Mouse (Mus musculus): Measurements from ENCODE around the gene Cst12. TPM values are rescaled to one million over a fixed set of nuclear protein-coding genes. Genes with fewer than 3 reads are reported as not detected.

The Cst12 gene
- polyA plus RNA-seq (2012; fragmentation: generic; extraction: Trizol) = not detected

DNA sequence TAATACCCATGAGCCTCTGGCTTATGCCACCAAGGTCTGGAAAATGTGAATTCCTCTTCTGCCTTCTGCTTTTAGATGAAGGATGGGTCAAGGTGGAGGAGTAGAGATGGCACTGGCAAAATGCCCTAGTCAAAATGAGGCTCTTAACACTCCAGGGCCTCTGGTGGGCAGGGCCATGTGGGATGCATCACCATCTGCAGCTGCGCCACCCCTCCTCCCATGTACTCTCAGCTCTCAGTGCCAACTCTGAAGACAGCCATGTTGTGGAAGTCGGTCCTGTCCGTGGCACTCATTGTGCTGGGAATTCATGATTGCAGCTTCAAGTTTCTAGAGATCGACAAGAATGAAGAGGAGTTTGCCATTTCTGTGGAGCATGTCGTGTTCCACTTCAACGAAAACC is at the start of gene Cst12:
Gene Cst12, plus strand, starts transcription at position 220 of the 400 bp plus-strand sequence.
- no peak within 1 kb of the TSS for H3K4me2 ChIP-seq (ENCODE audit: low read depth)
- TF ChIP-seq MYOD1 (IDR thresholded peaks at IDR 0.05; ENCODE audit: control insufficient read depth in 1 of 3, insufficient read length in 2 of 3, low read depth in 2 of 3) (no peak), SRF (IDR thresholded peaks at IDR 0.05; ENCODE audit: control insufficient read depth, insufficient read length, low read depth) (no peak)

DNA sequence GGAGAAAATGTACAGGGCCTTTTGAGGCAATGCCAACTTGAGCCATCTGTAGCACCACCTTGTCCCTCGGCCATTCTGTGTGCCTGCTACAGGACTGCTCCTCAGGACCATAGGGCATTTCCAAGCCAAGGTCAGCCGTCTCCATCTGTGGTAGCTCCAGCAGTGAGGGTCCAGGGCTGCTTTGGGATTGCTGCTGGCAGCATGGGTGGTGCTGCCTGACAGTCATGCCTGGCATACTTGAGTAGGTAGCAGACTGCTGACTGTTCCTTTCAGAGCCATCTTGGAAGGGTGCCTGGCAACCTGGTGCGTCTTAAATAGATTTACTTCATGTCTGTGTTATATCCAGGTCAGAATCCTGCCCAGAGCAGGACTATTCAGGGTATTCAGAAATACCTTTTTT is 46.2 kb upstream of the Cst12 start:
- Histone ChIP-seq H3K4me3 (no peak overlapping the region), H3K79me2 (ENCODE audit: control insufficient read depth, insufficient read depth) (no peaks in the 10 kb centered on the region), H3ac (ENCODE audit: control insufficient read depth, insufficient read length) (no peak overlapping the region), H3K27me3 (ENCODE audit: control insufficient read depth, insufficient read depth, insufficient read length) (no peaks in the 10 kb centered on the region), H3K36me3 (ENCODE audit: control insufficient read depth, insufficient read depth) (no peaks in the 10 kb centered on the region), H3K4me2 (ENCODE audit: low read depth) (no peak overlapping the region)
- TF ChIP-seq TCF3 (IDR thresholded peaks at IDR 0.05; ENCODE audit: insufficient read length, low read depth) (no peak), POLR2A (IDR thresholded peaks at IDR 0.05; ENCODE audit: insufficient read length, low read depth) (no peak), REST (IDR thresholded peaks at IDR 0.05; ENCODE audit: insufficient read depth, insufficient read length) (no peak), USF1 (IDR thresholded peaks at IDR 0.05; ENCODE audit: low read depth) (no peak), MYOD1 (IDR thresholded peaks at IDR 0.05; ENCODE audit: control insufficient read depth in 1 of 3, insufficient read length in 2 of 3, low read depth in 2 of 3) (no peak)

More for the DNA sequence above, at the start of gene Cst12:
- H3K4me3 ChIP-seq = no peak within 1 kb of the TSS
- no peaks in the 10 kb centered on the region for H3K79me2 ChIP-seq (ENCODE audit: control insufficient read depth, insufficient read depth)
- H3K36me3 ChIP-seq (ENCODE audit: control insufficient read depth, insufficient read depth) = no peaks in the 10 kb centered on the region
- H3K27me3 ChIP-seq (ENCODE audit: control insufficient read depth, insufficient read depth, insufficient read length) = no peaks in the 10 kb centered on the region
- no peak within 1 kb of the TSS for H3ac ChIP-seq (ENCODE audit: control insufficient read depth, insufficient read length)

DNA sequence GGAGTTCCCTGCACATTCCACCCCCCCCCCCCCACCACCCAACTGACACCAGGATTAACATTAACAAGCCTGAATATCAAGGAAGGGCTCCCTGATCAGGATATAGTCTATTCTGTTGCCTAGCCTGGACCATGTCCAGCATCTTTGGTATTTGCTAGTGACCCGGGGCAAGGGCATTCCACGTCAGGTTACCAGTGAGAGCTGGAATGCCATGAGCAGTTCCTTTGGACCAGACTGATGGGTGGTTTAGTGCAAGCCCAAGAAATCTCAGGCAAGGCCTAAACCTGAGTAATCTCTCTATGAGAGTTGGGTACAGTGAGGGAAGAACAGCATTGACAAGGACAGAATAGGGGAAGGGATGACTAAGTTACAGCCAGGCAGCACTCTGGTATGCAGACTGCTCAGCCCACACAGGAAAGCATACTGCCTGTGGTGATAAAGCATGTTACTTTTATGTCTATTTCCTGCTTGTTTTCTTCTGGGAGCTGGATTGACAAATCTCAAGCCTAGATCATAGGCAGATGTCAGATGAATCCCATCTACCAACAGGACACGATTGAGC is 45.2 kb upstream of the Cst12 start:
- Histone ChIP-seq H3K4me3 (no peak overlapping the region), H3K79me2 (ENCODE audit: control insufficient read depth, insufficient read depth) (no peaks in the 10 kb centered on the region), H3ac (ENCODE audit: control insufficient read depth, insufficient read length) (no peak overlapping the region), H3K36me3 (ENCODE audit: control insufficient read depth, insufficient read depth) (no peaks in the 10 kb centered on the region), H3K27me3 (ENCODE audit: control insufficient read depth, insufficient read depth, insufficient read length) (no peaks in the 10 kb centered on the region), H3K4me2 (ENCODE audit: low read depth) (peak overlapping the region; percentile 18)
- TF ChIP-seq REST (IDR thresholded peaks at IDR 0.05; ENCODE audit: insufficient read depth, insufficient read length) (no peak), E2F4 (IDR thresholded peaks at IDR 0.05; ENCODE audit: insufficient read depth) (no peak), CEBPB (IDR thresholded peaks at IDR 0.05; ENCODE audit: insufficient read depth, poor library complexity, severe bottlenecking) (no peak), SRF (IDR thresholded peaks at IDR 0.05; ENCODE audit: control insufficient read depth, insufficient read length, low read depth) (no peak), POLR2A (IDR thresholded peaks at IDR 0.05; ENCODE audit: insufficient read length, low read depth) (no peak), POLR2AphosphoS2 (IDR thresholded peaks at IDR 0.05; ENCODE audit: insufficient read length, low read depth) (no peak), TCF3 (IDR thresholded peaks at IDR 0.05; ENCODE audit: insufficient read length, low read depth) (no peak), TCF12 (IDR thresholded peaks at IDR 0.05; ENCODE audit: insufficient read depth, poor library complexity, severe bottlenecking) (no peak), MYOD1 (IDR thresholded peaks at IDR 0.05; ENCODE audit: control insufficient read depth in 1 of 3, insufficient read length in 2 of 3, low read depth in 2 of 3) (no peak), MYOG (IDR thresholded peaks at IDR 0.05; ENCODE audit: control insufficient read depth in 1 of 3, insufficient read depth in 1 of 3, insufficient read length in 2 of 3, low read depth in 2 of 3) (no peak), MAX (IDR thresholded peaks at IDR 0.05; ENCODE audit: low read depth) (no peak)

DNA sequence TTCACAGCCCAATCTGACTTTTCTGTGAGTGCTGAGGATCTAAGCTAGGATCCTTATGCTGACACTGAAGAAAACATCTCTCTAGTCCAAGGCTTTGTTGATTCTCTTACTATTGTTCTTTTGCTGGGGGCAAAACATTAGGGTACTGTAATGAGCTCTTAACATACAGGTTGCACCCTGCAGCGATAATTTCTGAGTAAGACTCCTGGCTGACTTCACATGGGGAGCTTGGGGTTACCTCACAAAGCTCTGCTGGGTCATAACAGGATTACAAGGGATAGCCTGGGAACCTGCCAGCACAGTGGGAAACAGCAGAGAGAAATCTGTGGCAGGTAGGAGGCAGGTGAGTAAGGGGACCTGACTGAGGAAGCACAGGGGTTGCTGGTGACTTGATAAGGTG is 39.1 kb upstream of the Cst12 start, which contains the start of gene Cstl1:
Gene Cstl1, plus strand, starts transcription at position 301 of the 400 bp plus-strand sequence.
- no peak within 1 kb of the TSS for H3K4me3 ChIP-seq
- TF ChIP-seq TCF12 (IDR thresholded peaks at IDR 0.05; ENCODE audit: insufficient read depth, poor library complexity, severe bottlenecking) = no peak
- no peak for TF ChIP-seq MYOD1 (IDR thresholded peaks at IDR 0.05; ENCODE audit: control insufficient read depth in 1 of 3, insufficient read length in 2 of 3, low read depth in 2 of 3)
- TF ChIP-seq SRF (IDR thresholded peaks at IDR 0.05; ENCODE audit: control insufficient read depth, insufficient read length, low read depth) = no peak
- TF ChIP-seq POLR2AphosphoS2 (IDR thresholded peaks at IDR 0.05; ENCODE audit: insufficient read length, low read depth) = no peak
- no peak for TF ChIP-seq USF1 (IDR thresholded peaks at IDR 0.05; ENCODE audit: low read depth)
- no peak for TF ChIP-seq TCF3 (IDR thresholded peaks at IDR 0.05; ENCODE audit: insufficient read length, low read depth)
- no peak for TF ChIP-seq REST (IDR thresholded peaks at IDR 0.05; ENCODE audit: insufficient read depth, insufficient read length)
- no peak for TF ChIP-seq CEBPB (IDR thresholded peaks at IDR 0.05; ENCODE audit: insufficient read depth, poor library complexity, severe bottlenecking)
- TF ChIP-seq MYOG (IDR thresholded peaks at IDR 0.05; ENCODE audit: control insufficient read depth in 1 of 3, insufficient read depth in 1 of 3, insufficient read length in 2 of 3, low read depth in 2 of 3) = no peak
- no peak for TF ChIP-seq POLR2A (IDR thresholded peaks at IDR 0.05; ENCODE audit: insufficient read length, low read depth)
- TF ChIP-seq MAX (IDR thresholded peaks at IDR 0.05; ENCODE audit: low read depth) = no peak
- no peak for TF ChIP-seq E2F4 (IDR thresholded peaks at IDR 0.05; ENCODE audit: insufficient read depth)
- H3K27me3 ChIP-seq (ENCODE audit: control insufficient read depth, insufficient read depth, insufficient read length) = no peaks in the 10 kb centered on the region
- H3K4me2 ChIP-seq (ENCODE audit: low read depth) = no peak within 1 kb of the TSS
- no peaks in the 10 kb centered on the region for H3K79me2 ChIP-seq (ENCODE audit: control insufficient read depth, insufficient read depth)
- no peak within 1 kb of the TSS for H3ac ChIP-seq (ENCODE audit: control insufficient read depth, insufficient read length)
- no peaks in the 10 kb centered on the region for H3K36me3 ChIP-seq (ENCODE audit: control insufficient read depth, insufficient read depth)
